Mouse (Mus musculus) G1E (cell line): Measurements from ENCODE around the gene Rfpl4. TPM values are rescaled to one million over a fixed set of nuclear protein-coding genes. Genes with fewer than 3 reads are reported as not detected.

Experiments
- ATAC-seq: 2 replicates; pipeline ENCODE4 v1.8.0; 2016; ENCODE audit warnings: mild to moderate bottlenecking; ENCODE audit not compliant: insufficient number of reproducible peaks, poor library complexity, low FRiP score, severe bottlenecking; ENCODE audit errors: extremely low read depth
- DNase-seq: peaks from one replicate; pipeline ENCODE4 v3.0.0; 2012; ENCODE audit warnings: low spot score
- H3K27me3 ChIP-seq: 2 replicates; pipeline ENCODE4 v1.6.1; 2012; ENCODE audit warnings: mild to moderate bottlenecking, low read length, inconsistent platforms; ENCODE audit not compliant: insufficient read depth
- H3K36me3 ChIP-seq: replicated peaks from 2 replicates; pipeline ENCODE3; 2012; ENCODE audit warnings: mild to moderate bottlenecking, inconsistent platforms
- H3K4me1 ChIP-seq: 2 replicates; pipeline ENCODE4 v1.6.1; 2012; ENCODE audit warnings: low read depth, low read length, inconsistent platforms, mixed read lengths; ENCODE audit not compliant: insufficient read depth
- H3K4me3 ChIP-seq: 2 replicates; pipeline ENCODE4 v1.5.1; 2012; ENCODE audit warnings: low read depth, mild to moderate bottlenecking, inconsistent platforms, low read length, moderate library complexity, mixed read lengths
- H3K9me3 ChIP-seq: replicated peaks from 2 replicates; pipeline ENCODE4 v1.6.1; 2012; ENCODE audit warnings: inconsistent platforms
- CTCF ChIP-seq: IDR thresholded peaks from 2 replicates; pipeline ENCODE4 v1.5.1; 2012; ENCODE audit warnings: low read depth, low read length, inconsistent platforms, mixed read lengths
- GATA1 ChIP-seq: IDR thresholded peaks from 2 replicates; pipeline ENCODE4 v1.6.1; 2012; ENCODE audit warnings: borderline replicate concordance, low read length, inconsistent platforms, mixed read lengths
- GATA2 ChIP-seq: IDR thresholded peaks from 2 replicates; pipeline ENCODE4 v1.6.1; 2012; ENCODE audit warnings: low read depth, low read length, inconsistent platforms, borderline replicate concordance
- POLR2AphosphoS5 ChIP-seq: IDR thresholded peaks from 2 replicates; pipeline ENCODE4 v1.6.1; 2012; ENCODE audit warnings: low read depth, low read length, inconsistent platforms; ENCODE audit not compliant: insufficient replicate concordance
- TAL1 ChIP-seq: conservative IDR thresholded peaks from 2 replicates; pipeline ENCODE4 v1.6.1; 2012; ENCODE audit warnings: low read depth, low read length, inconsistent platforms, mixed read lengths
- polyA plus RNA-seq: library from polyadenylated mRNA; stranded (reverse); fragments of >175 nt; gene quantifications from 2 replicates; pipeline ENCODE4 v1.2.3, GENCODE M21; 2012
- total RNA-seq, 2 experiments: library from RNA; stranded (forward) in 1 of 2; stranded (reverse) in 1 of 2; fragments of 200-1000 nt in 1 of 2; fragments of >200 nt in 1 of 2; fragmentation: Nextera tagmentation in 1 of 2; gene quantifications; 2 replicates each; pipeline ENCODE4 v1.2.3; 2014 to 2017

Gene Rfpl4
- total and polyA plus RNA-seq, 3 experiments, result not detected

DNA sequence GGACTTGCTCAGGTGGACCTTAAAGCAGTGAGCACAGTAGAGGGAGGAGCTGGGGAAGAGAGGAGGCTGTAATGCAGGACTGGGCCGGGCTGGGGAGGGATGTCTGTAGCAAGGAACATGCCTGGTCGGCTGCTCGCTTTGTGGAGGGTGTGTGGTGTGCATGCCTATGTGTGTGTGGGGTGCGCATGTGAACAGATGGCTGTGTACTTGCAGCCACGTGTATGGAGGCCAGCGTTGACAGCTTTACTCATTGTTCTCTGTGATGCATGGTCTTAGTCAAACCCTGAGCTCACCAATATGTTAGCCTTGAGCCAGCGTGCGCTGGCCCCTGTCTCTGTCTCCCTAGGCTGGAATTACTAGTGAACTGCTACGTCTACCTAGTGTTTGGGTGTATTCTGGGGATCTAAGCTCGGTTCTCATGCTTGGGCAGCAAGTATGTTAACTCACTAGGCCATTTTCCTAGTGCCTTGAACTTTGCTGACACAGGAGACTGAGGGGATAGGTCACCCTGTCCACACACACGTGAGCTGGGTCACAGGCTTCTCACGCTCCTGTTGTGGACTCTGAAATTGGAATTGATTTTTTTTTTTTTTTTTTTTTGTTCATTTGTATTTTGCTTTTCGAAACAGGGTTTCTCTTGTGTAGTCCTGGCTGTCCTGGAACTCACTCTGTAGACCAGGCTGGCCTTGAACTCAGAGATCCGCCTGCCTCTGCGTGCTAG is 25.6 kb downstream of the Rfpl4 start:
- DNase-seq (no peak), ATAC-seq (no peak)
- peaks cover 99% of the 10 kb centered on the region for H3K36me3 ChIP-seq
- no peak for TF ChIP-seq TAL1
- no peak for TF ChIP-seq GATA2
- no peak for TF ChIP-seq POLR2AphosphoS5
- no peak for TF ChIP-seq CTCF
- TF ChIP-seq GATA1, result no peak
- H3K4me3 ChIP-seq, result no peak overlapping the region
- H3K9me3 ChIP-seq, result no peaks in the 10 kb centered on the region
- H3K4me1 ChIP-seq, result peaks cover 66% of the 10 kb centered on the region
- H3K27me3 ChIP-seq, result no peaks in the 10 kb centered on the region

DNA sequence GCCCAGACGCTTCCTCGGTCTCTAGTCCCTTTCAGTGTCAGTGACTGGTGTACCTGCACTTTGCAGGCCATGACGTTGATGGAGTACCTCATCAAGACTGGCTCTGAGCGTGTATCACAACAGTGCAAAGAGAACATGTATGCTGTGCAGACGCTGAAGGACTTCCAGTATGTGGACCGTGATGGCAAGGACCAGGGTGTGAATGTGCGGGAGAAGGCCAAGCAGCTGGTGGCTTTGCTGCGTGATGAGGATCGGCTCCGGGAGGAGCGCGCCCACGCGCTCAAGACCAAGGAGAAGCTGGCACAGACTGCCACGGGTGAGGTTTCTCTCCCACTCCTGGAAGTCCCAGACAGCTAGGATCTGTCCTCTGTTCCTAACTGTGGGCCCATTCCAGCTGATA is 26.9 kb downstream of the Rfpl4 start:
- DNase-seq, result no peak
- peaks cover 99% of the 10 kb centered on the region for H3K36me3 ChIP-seq
- no peaks in the 10 kb centered on the region for H3K27me3 ChIP-seq
- peaks cover 70% of the 10 kb centered on the region for H3K4me1 ChIP-seq
- no peak for TF ChIP-seq TAL1
- no peak for TF ChIP-seq GATA2
- TF ChIP-seq POLR2AphosphoS5, result no peak
- no peak for TF ChIP-seq GATA1
- no peak for TF ChIP-seq CTCF
- no peak overlapping the region; the same call in 1 of the 2 replicates for H3K4me3 ChIP-seq
- ATAC-seq, result no peak
- no peaks in the 10 kb centered on the region for H3K9me3 ChIP-seq

DNA sequence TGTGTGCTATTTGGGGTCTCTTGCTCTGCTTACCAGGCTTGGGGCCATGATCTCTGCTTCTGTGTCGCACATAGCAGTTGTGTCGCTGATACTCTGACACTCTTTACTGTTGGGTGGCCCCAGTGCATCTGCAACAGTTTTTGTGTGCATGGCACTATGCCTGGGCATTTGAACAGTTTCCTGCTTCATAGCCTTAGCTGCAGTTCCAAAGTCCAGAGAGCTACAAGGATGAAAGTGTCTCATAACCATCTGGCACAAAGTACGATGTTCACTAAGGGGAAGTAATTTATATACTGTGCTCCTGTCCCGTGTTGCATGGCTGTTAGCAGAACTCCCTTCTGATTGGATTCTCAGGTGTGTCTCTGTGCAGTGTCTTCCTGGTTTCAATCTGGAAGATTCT is 28.9 kb downstream of the Rfpl4 start:
- Histone ChIP-seq H3K36me3 (peaks cover 96% of the 10 kb centered on the region), H3K4me1 (peaks cover 72% of the 10 kb centered on the region), H3K9me3 (no peaks in the 10 kb centered on the region), H3K27me3 (no peaks in the 10 kb centered on the region), H3K4me3 (no peak overlapping the region)
- DNase-seq, result no peak
- TF ChIP-seq GATA1 (no peak), POLR2AphosphoS5 (no peak), GATA2 (no peak), TAL1 (no peak), CTCF (no peak)
- ATAC-seq, result no peak

DNA sequence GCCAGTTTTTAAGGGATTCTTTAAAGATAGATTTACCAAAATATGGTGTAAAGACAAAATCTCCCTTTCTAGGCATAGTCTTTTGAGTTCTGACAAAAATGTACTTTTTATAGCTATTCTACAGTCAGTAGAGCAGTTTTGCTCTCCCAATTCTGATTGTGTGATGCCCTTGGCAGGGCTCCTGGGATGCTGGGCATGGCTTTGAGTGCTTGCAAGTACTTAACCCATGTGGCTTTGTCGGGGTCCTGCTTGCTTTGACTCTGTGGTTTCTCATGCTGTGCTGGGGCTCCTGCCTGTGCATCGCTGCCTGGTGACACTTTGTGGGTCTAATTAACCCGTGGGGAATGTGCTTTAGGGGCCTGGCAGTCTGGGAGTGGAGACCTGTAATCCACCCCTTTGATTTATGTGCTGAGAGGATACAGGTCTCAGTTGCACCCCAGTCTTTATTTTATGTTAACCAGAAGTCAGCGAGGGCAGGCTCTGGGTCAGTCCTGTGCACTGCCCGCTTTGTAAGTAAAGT is 29.8 kb downstream of the Rfpl4 start:
- peaks cover 73% of the 10 kb centered on the region for H3K4me1 ChIP-seq
- H3K4me3 ChIP-seq, result no peak overlapping the region
- no peak for TF ChIP-seq POLR2AphosphoS5
- TF ChIP-seq TAL1, result no peak
- TF ChIP-seq GATA2, result no peak
- no peak for TF ChIP-seq GATA1
- TF ChIP-seq CTCF, result no peak
- no peak for DNase-seq
- ATAC-seq, result no peak
- no peaks in the 10 kb centered on the region for H3K27me3 ChIP-seq
- peaks cover 94% of the 10 kb centered on the region for H3K36me3 ChIP-seq
- H3K9me3 ChIP-seq, result no peaks in the 10 kb centered on the region

DNA sequence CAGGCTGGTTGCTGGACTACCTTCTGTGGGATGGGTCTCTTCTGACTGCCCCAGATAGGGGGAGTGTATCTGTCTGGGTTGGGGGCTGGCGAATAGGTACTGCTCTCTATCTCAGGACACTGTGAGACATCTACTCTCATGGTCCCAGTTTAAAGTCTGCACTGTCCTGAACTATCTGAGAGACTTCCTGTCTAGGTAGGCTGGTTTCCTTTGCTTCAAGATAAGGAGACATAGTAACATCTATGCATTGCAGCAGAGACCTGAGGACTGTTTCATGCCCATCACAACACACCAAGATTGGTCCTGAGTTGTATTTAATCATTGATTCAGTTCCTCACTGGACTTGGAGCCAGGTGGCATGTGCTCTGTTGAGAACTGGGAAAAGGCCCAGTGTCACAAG is 31.2 kb downstream of the Rfpl4 start:
- TF ChIP-seq TAL1 (no peak), CTCF (no peak), GATA1 (no peak), GATA2 (no peak), POLR2AphosphoS5 (no peak)
- peaks cover 68% of the 10 kb centered on the region for H3K4me1 ChIP-seq
- H3K36me3 ChIP-seq, result peaks cover 81% of the 10 kb centered on the region
- no peak for DNase-seq
- no peaks in the 10 kb centered on the region for H3K27me3 ChIP-seq
- ATAC-seq, result peak; percentile 18; the same call in 1 of the 2 replicates
- no peak overlapping the region for H3K4me3 ChIP-seq
- H3K9me3 ChIP-seq, result no peaks in the 10 kb centered on the region

DNA sequence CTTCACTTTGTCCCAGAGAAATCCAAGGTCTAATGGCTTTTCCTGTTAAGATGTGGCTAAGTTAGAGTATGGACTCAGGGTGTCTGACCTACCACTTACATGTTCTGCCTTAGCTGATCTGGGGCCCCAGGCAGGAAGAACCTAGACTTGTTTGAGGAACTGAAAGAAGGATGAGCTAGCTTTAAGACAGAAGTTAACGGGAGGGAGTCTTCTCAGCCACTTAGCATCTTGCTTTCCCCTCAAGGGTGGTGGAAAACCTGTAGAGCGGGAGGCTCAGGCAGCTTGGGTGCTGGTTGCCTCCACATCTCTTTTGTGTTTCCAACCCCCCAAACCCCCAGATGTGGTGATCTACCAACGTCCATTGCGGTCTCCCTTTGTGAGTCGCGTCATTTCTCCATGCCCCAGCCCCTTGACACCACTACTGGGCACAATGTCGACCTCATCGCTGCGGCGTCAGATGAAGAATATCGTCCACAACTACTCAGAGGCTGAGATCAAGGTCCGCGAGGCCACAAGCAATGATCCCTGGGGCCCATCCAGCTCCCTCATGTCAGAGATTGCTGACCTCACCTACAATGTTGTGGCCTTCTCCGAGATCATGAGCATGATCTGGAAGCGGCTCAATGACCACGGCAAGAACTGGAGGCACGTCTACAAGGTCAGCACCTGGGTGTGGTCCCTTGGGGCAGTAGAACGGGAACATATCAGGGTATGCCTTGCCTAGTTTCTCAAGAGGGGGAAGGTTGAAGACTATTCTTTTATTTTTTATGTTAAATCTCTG is 33.2 kb downstream of the Rfpl4 start:
- no peaks in the 10 kb centered on the region for H3K9me3 ChIP-seq
- TF ChIP-seq CTCF (no peak), GATA2 (no peak), POLR2AphosphoS5 (no peak), GATA1 (no peak), TAL1 (no peak)
- H3K27me3 ChIP-seq, result no peaks in the 10 kb centered on the region
- ATAC-seq (no peak), DNase-seq (no peak)
- H3K36me3 ChIP-seq, result peaks cover 71% of the 10 kb centered on the region
- peaks cover 65% of the 10 kb centered on the region for H3K4me1 ChIP-seq
- peak overlapping the region; percentile 52; the same call in 1 of the 2 replicates for H3K4me3 ChIP-seq
